Mouse (Mus musculus) gastrocnemius, postnatal 14 days (tissue): ENCODE data around the gene Mrpl49. TPM values are rescaled to one million over a fixed set of nuclear protein-coding genes. Genes with fewer than 3 reads are reported as not detected.
"Not testable (repeated sequence)": the region's sequence is repeated elsewhere in the genome, so short reads cannot be mapped to it uniquely, and the experiment has no call there.

Experiments
- DNase-seq: peaks from one replicate; pipeline ENCODE4 v3.0.0; 2021; ENCODE audit warnings: mixed read lengths
- intact Hi-C: fragments of 180-260 bp; cut with DNase I; formaldehyde crosslinking; loops from one replicate; pipeline ENCODE4 v1.15.1; 2025; ENCODE audit warnings: low total_unique reads
- total RNA-seq, 2 experiments: library from RNA; stranded (reverse); gene quantifications; 2 replicates each; pipeline ENCODE4 v1.2.3; 2021

The Mrpl49 gene
- total RNA-seq, 2 experiments from 2014 or later: 29.1 to 30.6 TPM

- DNase-seq: no peak
- intact Hi-C loops: no loop called here
Observed at GRCm38 (mm10) chr19:6045366-6046293, 12.0 kb downstream of the Mrpl49 start.

- DNase-seq, intact Hi-C loops: not testable (repeated sequence)
Observed at GRCm38 (mm10) chr19:6044102-6044501, 13.5 kb downstream of the Mrpl49 start.

GRCm38 (mm10) chr19:6042293-6042692 is 15.3 kb downstream of the Mrpl49 start:
- intact Hi-C loops: no loop called here
- DNase-seq: no peak

GRCm38 (mm10) chr19:6040002-6040401 is 17.6 kb downstream of the Mrpl49 start:
- DNase-seq: no peak
- intact Hi-C loops: no loop called here

- intact Hi-C loops: no loop called here
- DNase-seq: no peak
Observed at GRCm38 (mm10) chr19:6038326-6038725, 19.3 kb downstream of the Mrpl49 start.

GRCm38 (mm10) chr19:6037695-6038094 is 19.9 kb downstream of the Mrpl49 start:
- intact Hi-C loops: no loop called here
- DNase-seq: no peak

- intact Hi-C loops: no loop called here
- no peak for DNase-seq
Observed at GRCm38 (mm10) chr19:6035966-6036585, 21.5 kb downstream of the Mrpl49 start.

- no peak for DNase-seq
- intact Hi-C loops: no loop called here
Observed at GRCm38 (mm10) chr19:6030520-6031280, 26.9 kb downstream of the Mrpl49 start.

- no peak for DNase-seq
- intact Hi-C loops: no loop called here
Observed at GRCm38 (mm10) chr19:6029426-6029825, 28.2 kb downstream of the Mrpl49 start.

- DNase-seq: no peak
Observed at GRCm38 (mm10) chr19:6028991-6029390, 28.6 kb downstream of the Mrpl49 start.

GRCm38 (mm10) chr19:6023930-6024329 is 33.7 kb downstream of the Mrpl49 start:
- intact Hi-C loops: no loop called here

More at GRCm38 (mm10) chr19:6028991-6029390, 28.6 kb downstream of the Mrpl49 start:
- intact Hi-C loops: no loop called here

GRCm38 (mm10) chr19:6023059-6023458 is 34.5 kb downstream of the Mrpl49 start:
- no peak for DNase-seq
- intact Hi-C loops: no loop called here

More at GRCm38 (mm10) chr19:6023930-6024329, 33.7 kb downstream of the Mrpl49 start:
- DNase-seq: no peak

- DNase-seq: no peak
Observed at GRCm38 (mm10) chr19:6020276-6020675, 37.3 kb downstream of the Mrpl49 start.

GRCm38 (mm10) chr19:6018142-6019089 is 39.2 kb downstream of the Mrpl49 start:
- peak; percentile 88 for DNase-seq
- intact Hi-C loops: loop anchor here (10.0 kb wide), 1 partner anchor 104 kb away; the partner anchor contains the start of gene Dpf2

More at GRCm38 (mm10) chr19:6020276-6020675, 37.3 kb downstream of the Mrpl49 start:
- intact Hi-C loops: loop anchor here (2.0 kb wide), 1 partner anchor 53 kb away; no protein-coding TSS in a partner anchor

- DNase-seq: no peak
- intact Hi-C loops: loop anchor here (10.0 kb wide), 1 partner anchor 102 kb away; the partner anchor contains the start of gene Dpf2
Observed at GRCm38 (mm10) chr19:6016532-6016931, 41.1 kb downstream of the Mrpl49 start.

- DNase-seq: peak; percentile 87
- intact Hi-C loops: loop anchor here (10.0 kb wide), 1 partner anchor 101 kb away; the partner anchor contains the start of gene Dpf2
Observed at GRCm38 (mm10) chr19:6015511-6016315, 41.9 kb downstream of the Mrpl49 start, which contains the start of gene Capn1. TSS of gene Capn1 (minus strand) at chr19:6015897.

- intact Hi-C loops: loop anchor here (10.0 kb wide), 1 partner anchor 100 kb away; the partner anchor contains the start of gene Dpf2
Observed at GRCm38 (mm10) chr19:6014991-6015510, 42.5 kb downstream of the Mrpl49 start.

More at GRCm38 (mm10) chr19:6014991-6015510, 42.5 kb downstream of the Mrpl49 start:
- DNase-seq: peak; percentile 67
